Mouse (Mus musculus): Measurements from ENCODE around the gene Fzd9.

DNA sequence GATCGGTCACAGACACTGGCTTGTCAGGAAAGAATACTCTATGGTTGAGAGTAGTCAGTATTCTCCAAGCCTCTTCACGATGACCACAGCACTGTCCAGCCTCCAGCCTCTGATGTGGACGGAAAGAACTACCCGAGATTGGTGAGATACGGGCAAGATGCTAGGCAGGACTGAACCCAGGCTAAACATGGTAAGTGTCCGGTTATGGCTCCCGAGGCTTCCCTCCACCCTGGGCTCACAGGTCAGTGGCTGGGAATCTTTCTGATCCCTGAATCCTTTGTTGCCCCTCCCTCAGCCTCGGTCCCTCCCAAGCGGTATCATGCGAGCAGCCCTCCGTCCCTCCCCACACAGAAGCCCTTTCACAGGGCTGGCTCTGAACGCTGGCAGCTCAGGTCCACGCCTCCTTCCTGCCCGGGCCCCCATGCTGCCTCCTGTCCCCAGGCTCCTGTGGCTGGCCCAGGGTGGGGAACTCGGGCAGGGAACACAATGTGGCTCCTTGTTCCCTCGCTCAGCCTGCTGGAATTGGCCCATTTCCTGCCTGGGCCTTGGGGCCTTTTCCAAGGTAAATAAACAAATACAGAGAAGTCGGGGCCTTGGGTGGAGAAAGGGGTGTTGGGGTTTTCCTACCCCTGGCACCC is 13.0 kb upstream of the Fzd9 start:
- TF ChIP-seq CTCF (IDR thresholded peaks at IDR 0.05; ENCODE audit: low read depth) (no peak), EP300 (IDR thresholded peaks at IDR 0.05; ENCODE audit: low read depth) (no peak)

Data from heart, postnatal 0 days (tissue).